Mouse (Mus musculus) heart, postnatal 0 days (tissue): ENCODE data around the gene Senp1.

Source experiments
- CTCF ChIP-seq: IDR thresholded peaks from 2 replicates; pipeline ENCODE4 v1.5.1; 2016; ENCODE audit warnings: antibody characterized with exemption, control low read depth, low read depth
- EP300 ChIP-seq: IDR thresholded peaks from 2 replicates; pipeline ENCODE4 v1.6.1; 2016; ENCODE audit warnings: antibody characterized with exemption, low read depth

- TF ChIP-seq CTCF (no peak), EP300 (no peak)
Measured at GRCm38 (mm10) chr15:98051685-98052084, 41.9 kb downstream of the Senp1 start.
